Mouse (Mus musculus): Measurements from ENCODE around the gene Efcab9.

- TF ChIP-seq POLR2A (IDR thresholded peaks at IDR 0.05; ENCODE audit: borderline replicate concordance, extremely low read depth, low read depth, low read length), result no peak
- TF ChIP-seq CTCF (IDR thresholded peaks at IDR 0.05; ENCODE audit: insufficient read depth, low read length), result no peak
Measured at GRCm38 (mm10) chr11:32550102-32550501, 18.2 kb upstream of the Efcab9 start.

Data from lung, adult 2 months (tissue).